Mouse (Mus musculus): ENCODE data around the gene Zfp580.

Gene Zfp580

DNA sequence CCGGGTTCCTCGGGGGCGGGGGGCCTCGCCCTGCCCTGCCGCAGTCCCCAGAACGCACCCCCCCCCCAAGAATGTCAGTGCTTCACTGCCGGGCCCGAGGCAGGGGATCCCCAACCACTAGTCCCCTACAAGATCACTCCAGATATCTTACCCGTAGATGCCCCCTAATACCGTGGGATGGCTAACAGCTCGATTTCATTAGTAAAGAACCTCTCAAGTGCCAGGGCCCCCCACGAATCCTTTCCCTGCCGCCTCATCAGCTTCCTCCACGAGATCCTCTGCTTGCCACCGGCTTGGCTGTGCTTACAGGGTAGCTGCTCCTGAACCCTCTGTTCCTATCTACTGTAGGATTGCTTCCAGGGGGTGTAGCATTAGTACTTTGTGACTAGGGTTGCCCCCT lies 30.7 kb upstream of the Zfp580 start:
- POLR2A ChIA-PET = interaction anchor here in 3 of 4 experiments (0.6 to 16.6 kb wide), 28 partner anchors 5 to 575 kb away, joined by 3 to 280 read pairs (median 6); partner anchors contain the start of genes U2af2 (in 2 of the 3), Ube2s (in 2 of the 3), Zfp784 (in 2 of the 3) and 4632433K11Rik (in 1 of the 3)
- CTCF ChIA-PET = interaction anchor here in 1 of 4 experiments (3.1 kb wide), 1 partner anchor 40 kb away, joined by 12 read pairs; no protein-coding TSS in a partner anchor

DNA sequence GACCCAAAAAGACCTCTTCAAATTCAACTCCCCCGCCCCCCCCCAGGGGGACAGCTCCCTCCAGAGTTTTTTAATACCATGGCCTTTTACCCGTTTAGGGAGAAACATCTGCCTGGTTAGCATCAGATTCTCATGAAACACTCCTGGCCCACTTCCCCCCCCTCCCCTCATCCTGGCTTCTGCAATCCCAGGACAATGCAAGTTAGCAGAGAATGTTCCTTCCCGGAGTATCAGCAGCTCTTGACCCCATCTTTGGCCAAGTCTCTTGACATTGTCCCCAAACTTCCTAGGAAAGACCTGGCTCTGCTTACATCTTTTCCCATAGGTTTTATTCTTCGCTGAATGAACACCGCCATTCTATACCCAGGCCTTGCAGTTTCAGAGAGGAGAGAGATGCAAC lies 30.1 kb upstream of the Zfp580 start:
- POLR2A ChIA-PET = interaction anchor here in 3 of 4 experiments (0.6 to 16.6 kb wide), 23 partner anchors 6 to 576 kb away, joined by 3 to 280 read pairs (median 6); partner anchors contain the start of genes U2af2 (in 2 of the 3), Zfp784 (in 2 of the 3), 4632433K11Rik (in 1 of the 3) and Ccdc106 (in 1 of the 3)
- CTCF ChIA-PET = interaction anchor here in 1 of 4 experiments (0.6 to 3.1 kb wide), 2 partner anchors 11 to 40 kb away, joined by 4 to 12 read pairs; no protein-coding TSS in a partner anchor

DNA sequence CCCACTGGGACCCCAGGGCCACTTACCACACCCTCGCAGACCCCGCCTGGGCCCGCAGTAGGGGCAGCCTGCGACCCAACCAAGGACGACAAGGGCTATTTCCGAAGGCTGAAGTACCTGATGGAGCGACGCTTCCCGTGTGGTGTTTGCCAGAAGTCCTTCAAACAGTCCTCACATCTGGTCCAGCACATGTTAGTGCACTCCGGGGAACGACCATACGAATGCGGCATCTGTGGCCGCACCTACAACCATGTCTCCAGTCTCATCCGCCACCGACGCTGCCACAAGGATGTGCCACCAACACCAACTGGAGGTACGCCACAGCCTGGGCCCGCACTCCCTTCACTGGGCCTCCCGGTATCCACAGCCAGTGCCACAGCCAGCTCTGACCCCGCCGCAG lies 21.8 kb upstream of the Zfp580 start:
- CTCF ChIA-PET = interaction anchor here in 2 of 4 experiments (0.6 to 1.8 kb wide), 2 partner anchors 18 to 48 kb away, joined by 4 to 5 read pairs; no protein-coding TSS in a partner anchor
- POLR2A ChIA-PET = interaction anchor here in 3 of 4 experiments (0.5 to 14.4 kb wide), 16 partner anchors 8 to 337 kb away, joined by 3 to 280 read pairs (median 9); partner anchors contain the start of genes Fiz1 (in 3 of the 3), Gm44973 (in 3 of the 3), Zfp524 (in 3 of the 3) and Ccdc106 (in 2 of the 3)

DNA sequence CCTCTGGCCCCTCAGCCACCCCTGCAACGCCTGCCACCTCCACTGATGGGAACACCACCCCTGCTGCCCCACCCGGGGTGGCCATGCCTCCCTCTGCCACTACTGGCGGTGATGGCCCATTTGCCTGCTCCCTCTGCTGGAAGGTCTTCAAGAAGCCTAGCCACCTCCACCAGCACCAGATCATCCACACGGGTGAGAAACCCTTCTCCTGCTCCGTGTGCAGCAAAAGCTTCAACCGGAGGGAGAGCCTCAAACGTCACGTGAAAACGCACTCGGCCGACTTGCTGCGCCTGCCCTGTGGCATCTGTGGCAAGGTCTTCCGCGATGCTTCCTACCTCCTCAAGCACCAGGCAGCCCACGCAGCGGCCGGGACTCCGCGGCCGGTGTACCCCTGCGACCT lies 21.4 kb upstream of the Zfp580 start:
- POLR2A ChIA-PET = interaction anchor here in 3 of 4 experiments (0.6 to 14.4 kb wide), 18 partner anchors 8 to 337 kb away, joined by 3 to 280 read pairs (median 8); partner anchors contain the start of genes Fiz1 (in 3 of the 3), Gm44973 (in 3 of the 3), Zfp524 (in 3 of the 3) and Ccdc106 (in 2 of the 3)

DNA sequence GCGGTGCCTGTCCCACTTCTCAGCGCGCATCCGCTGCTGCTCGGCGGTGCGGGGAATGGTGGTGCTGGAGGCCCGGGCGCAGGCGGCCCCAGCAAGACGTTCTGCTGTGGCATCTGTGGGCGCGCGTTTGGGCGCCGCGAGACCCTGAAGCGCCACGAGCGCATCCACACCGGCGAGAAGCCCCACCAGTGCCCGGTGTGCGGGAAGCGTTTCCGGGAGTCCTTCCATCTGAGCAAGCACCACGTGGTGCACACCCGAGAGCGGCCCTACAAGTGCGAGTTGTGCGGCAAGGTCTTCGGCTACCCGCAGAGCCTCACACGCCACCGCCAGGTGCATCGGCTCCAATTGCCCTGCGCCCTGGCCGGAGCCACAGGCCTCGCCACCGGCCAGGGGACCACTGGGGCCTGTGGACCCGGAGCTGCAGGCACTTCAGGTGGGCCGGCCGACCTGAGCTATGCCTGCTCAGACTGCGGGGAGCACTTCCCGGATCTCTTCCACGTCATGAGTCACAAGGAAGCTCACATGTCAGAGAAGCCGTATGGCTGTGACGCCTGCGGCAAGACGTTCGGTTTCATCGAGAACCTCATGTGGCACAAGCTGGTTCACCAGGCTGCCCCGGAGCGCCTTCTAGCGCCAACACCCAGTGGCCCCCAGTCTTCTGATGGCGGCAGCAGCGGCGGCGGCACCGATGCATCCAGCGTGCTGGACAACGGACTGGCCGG lies 20.6 kb upstream of the Zfp580 start:
- ChIA-PET CTCF (interaction anchor here in 3 of 4 experiments (0.5 to 1.8 kb wide), 8 partner anchors 15 to 645 kb away, joined by 3 to 7 read pairs (median 3); partner anchors contain the start of genes Zfp524 (in 2 of the 3), Fiz1 (in 1 of the 3) and Gm44973 (in 1 of the 3)), POLR2A (interaction anchor here (0.6 to 14.4 kb wide), 53 partner anchors 8 to 1386 kb away, joined by 3 to 280 read pairs (median 5); partner anchors contain the start of genes Fiz1 (in 3 of the 4), Gm44973 (in 3 of the 4), U2af2 (in 3 of the 4) and Zfp524 (in 3 of the 4))

More for the DNA sequence above, 21.4 kb upstream of the Zfp580 start:
- CTCF ChIA-PET = interaction anchor here in 3 of 4 experiments (0.5 to 1.8 kb wide), 3 partner anchors 17 to 48 kb away, joined by 3 to 5 read pairs (median 4); no protein-coding TSS in a partner anchor

DNA sequence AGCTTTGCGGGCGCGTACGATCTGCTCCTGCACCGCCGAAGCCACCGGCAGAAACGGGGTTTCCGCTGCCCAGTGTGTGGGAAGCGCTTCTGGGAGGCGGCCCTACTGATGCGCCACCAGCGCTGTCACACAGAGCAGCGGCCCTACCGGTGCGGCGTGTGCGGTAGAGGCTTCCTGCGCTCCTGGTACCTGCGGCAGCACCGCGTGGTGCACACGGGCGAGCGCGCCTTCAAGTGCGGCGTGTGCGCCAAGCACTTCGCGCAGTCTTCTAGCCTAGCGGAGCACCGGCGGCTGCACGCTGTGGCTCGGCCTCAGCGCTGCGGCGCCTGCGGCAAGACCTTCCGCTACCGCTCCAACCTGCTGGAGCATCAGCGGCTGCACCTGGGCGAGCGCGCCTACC lies 19.8 kb upstream of the Zfp580 start:
- CTCF ChIA-PET = interaction anchor here (0.6 to 1.8 kb wide), 7 partner anchors 16 to 646 kb away, joined by 3 to 7 read pairs (median 4); partner anchors contain the start of genes Gm44973 (in 1 of the 4) and Zfp524 (in 1 of the 4)
- POLR2A ChIA-PET = interaction anchor here in 3 of 4 experiments (0.6 to 14.4 kb wide), 47 partner anchors 7 to 1386 kb away, joined by 3 to 280 read pairs (median 5); partner anchors contain the start of genes Fiz1 (in 3 of the 3), Gm44973 (in 3 of the 3), U2af2 (in 3 of the 3) and Zfp524 (in 3 of the 3)

DNA sequence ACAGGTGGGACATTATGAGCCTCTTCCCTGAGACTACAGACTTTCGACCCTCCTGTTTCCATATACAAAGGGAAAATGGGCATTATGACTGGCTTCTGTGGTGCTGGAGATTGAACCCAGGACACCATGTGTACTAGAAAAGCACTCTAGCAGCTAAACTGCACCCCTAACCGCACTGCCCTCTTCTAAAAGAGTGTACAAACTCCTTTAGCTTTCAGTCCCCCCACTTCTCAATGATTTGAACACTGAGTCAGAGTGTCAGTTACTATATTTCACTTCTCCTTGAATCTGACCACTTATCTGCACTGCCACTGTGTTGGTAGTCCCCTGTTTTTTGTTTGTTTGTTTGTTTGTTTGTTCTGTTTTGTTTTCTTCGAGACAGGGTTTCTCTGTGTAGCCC lies 17.5 kb upstream of the Zfp580 start, which contains the start of gene 4632433K11Rik:
TSS of gene 4632433K11Rik (plus strand) at position 301 of the 400 bp plus-strand sequence.
- ChIA-PET CTCF (interaction anchor here in 2 of 4 experiments (0.8 to 1.1 kb wide), 2 partner anchors 13 to 27 kb away, joined by 3 to 5 read pairs; no protein-coding TSS in a partner anchor), POLR2A (interaction anchor here in 2 of 4 experiments (0.6 to 14.4 kb wide), 8 partner anchors 13 to 31 kb away, joined by 3 to 280 read pairs (median 4); partner anchors contain the start of genes Ccdc106 (in 2 of the 2), Fiz1 (in 2 of the 2), Gm44973 (in 2 of the 2) and Zfp524 (in 2 of the 2))

DNA sequence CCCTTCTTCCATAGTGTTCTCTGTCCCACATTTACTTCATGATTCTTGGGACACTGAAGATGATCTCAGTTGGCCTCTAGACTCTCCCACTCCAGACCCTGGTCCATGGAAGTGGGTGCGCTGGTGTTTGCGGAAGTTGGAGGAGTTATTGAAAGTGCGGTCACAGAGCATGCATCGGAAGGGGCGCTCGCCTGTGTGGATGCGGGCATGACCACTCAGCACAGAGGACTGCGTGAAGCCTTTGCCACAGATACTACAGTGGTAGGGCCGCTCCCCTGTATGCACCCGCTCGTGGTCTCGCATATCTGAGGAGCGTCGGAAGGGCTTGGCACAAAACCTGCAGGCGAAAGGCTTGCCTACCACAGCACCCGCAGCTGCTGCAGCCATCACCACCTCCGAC lies 15.7 kb upstream of the Zfp580 start:
- ChIA-PET POLR2A (interaction anchor here in 1 of 4 experiments (1.1 kb wide), 1 partner anchor 16 kb away, joined by 3 read pairs; the partner anchor contains the start of gene Zfp580), CTCF (no interaction called here)

DNA sequence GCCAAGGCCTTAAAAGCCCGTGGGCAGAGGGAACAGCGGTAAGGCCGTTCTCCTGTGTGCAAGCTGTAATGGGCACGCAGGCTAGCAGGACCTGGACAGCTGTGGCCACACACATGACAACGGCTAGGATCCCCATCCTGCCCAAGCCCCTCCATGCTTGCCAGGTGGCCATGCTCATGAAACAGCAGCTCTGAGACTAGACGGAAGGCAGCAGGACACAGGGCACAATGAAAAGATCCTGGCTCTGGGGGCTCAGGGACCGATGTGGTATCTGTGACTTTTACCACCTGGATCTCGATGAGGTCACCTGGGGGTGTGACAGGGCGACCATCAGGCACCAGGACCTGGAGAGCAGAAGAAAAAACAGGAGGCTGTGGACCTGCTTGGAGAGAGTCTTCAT lies 15.2 kb upstream of the Zfp580 start:
- POLR2A ChIA-PET = interaction anchor here in 2 of 4 experiments (0.6 to 1.1 kb wide), 2 partner anchors 15 to 336 kb away, joined by 3 read pairs; partner anchors contain the start of gene Zfp580 (in 1 of the 2)

DNA sequence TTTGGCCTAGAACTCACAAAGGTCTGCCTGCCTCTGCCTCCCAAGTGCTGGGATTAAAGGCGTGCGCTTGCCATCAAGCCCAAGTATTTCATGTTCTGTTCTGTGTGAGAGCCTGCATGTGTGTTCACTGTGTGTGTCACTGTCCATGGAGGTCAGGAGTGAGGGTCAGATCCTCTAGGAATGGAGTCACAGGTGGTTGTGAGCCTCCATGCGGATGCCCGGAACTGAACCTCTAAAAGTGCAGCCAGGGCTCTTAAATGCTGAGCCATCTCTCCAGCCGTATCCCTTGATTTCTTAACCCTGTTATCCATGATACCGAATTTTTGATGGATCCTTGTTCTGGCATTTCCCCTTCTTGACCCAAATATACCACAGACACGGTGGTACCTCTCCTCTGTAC lies 14.3 kb upstream of the Zfp580 start:
- ChIA-PET CTCF (no interaction called here), POLR2A (interaction anchor here in 2 of 4 experiments (1.3 to 2.8 kb wide), 13 partner anchors 8 to 284 kb away, joined by 3 to 105 read pairs (median 13); partner anchors contain the start of genes Fiz1 (in 2 of the 2), Gm44973 (in 2 of the 2), Zfp524 (in 2 of the 2) and Ccdc106 (in 1 of the 2))

More for the DNA sequence above, 15.2 kb upstream of the Zfp580 start:
- CTCF ChIA-PET = no interaction called here

DNA sequence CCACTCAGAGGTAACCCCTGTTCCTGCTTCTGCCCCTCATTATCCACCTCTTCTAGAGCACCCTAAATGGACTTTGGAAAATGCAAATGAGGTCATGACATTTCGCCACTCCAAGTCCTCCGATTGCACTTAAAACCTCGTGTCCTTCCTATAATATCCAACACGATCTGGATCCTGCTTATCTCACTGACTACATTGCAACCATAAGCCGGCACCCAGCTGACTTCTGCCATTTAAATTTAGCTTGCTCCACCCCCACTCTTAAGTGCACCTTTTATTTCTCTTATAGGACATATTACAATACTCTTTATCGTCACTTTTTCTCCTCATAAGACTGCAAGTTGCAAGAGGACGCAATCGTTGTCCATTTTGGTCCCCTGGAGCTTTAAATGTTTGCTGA lies 13.9 kb upstream of the Zfp580 start:
- ChIA-PET POLR2A (interaction anchor here (0.6 to 2.8 kb wide), 50 partner anchors 8 to 1345 kb away, joined by 3 to 105 read pairs (median 6); partner anchors contain the start of genes Fiz1 (in 3 of the 4), Gm44973 (in 3 of the 4), Rpl28 (in 3 of the 4) and Zfp524 (in 3 of the 4)), CTCF (interaction anchor here in 3 of 4 experiments (0.7 to 2.0 kb wide), 10 partner anchors 10 to 498 kb away, joined by 3 to 12 read pairs (median 3); partner anchors contain the start of genes Gm44973 (in 1 of the 3) and Zfp580 (in 1 of the 3))

DNA sequence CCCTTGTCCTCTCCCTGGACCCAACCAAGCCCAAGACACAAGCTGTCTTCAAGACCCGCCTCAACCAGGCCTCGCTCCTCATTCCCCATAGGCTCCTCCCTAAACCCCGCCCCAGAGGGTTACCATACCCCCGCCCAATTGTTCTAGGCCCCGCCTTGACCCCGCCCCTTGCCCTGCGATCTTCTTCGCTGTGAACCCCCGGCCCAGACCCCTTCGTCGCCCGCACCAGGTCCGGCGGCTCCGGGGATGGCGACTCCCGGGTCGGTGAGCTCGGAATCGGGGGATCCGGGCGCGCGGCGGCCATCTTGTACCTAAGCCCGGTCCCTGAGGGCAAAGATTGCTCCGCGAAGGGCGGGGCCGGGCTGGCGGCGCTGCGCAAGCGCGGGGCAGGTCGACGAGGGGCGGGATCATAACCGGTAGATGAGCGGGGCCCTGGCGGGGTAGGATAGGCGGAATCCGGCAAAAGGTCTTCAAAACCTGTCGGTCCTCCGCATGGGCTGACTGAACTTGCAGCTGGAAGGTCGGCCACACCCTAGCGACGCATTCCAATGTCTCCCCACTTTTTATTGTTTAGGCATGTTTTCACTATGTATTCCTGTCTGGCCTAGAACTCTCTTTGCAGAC lies 13.1 kb upstream of the Zfp580 start, which contains the start of gene Zfp784:
TSS of gene Zfp784 (minus strand) at position 338 of the 624 bp plus-strand sequence.
- POLR2A ChIA-PET = interaction anchor here (0.6 to 2.8 kb wide), 65 partner anchors 7 to 1345 kb away, joined by 3 to 105 read pairs (median 5); partner anchors contain the start of genes Fiz1 (in 3 of the 4), Gm44973 (in 3 of the 4), Rpl28 (in 3 of the 4) and Zfp524 (in 3 of the 4)
- CTCF ChIA-PET = interaction anchor here in 3 of 4 experiments (0.6 to 2.0 kb wide), 14 partner anchors 9 to 594 kb away, joined by 3 to 12 read pairs (median 3); partner anchors contain the start of genes Gm44973 (in 1 of the 3) and Zfp580 (in 1 of the 3)

DNA sequence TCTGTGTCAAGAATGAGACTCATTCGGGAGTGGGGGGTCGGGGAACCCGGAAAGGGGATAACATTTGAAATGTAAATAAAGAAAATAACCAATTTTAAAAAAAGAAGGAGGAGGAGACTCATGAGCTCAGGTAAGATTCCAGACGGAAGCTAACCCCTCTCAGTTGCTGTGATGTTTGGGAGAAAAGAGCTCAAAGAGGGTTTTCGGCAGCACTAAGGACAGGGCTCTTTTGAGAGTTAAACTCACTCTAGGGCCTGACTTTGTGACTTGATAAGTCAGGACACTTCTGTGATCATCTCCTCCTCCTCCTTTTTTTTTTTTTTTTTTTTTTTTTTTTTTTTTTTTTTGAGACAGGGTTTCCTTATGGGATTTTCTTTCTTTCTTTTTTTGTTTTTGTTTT lies 12.4 kb upstream of the Zfp580 start:
- CTCF ChIA-PET = interaction anchor here in 3 of 4 experiments (0.6 to 2.0 kb wide), 8 partner anchors 9 to 499 kb away, joined by 3 to 12 read pairs (median 4); partner anchors contain the start of gene Gm44973 (in 1 of the 3)
- POLR2A ChIA-PET = interaction anchor here in 3 of 4 experiments (0.6 to 2.8 kb wide), 42 partner anchors 8 to 512 kb away, joined by 3 to 105 read pairs (median 6); partner anchors contain the start of genes Zfp580 (in 3 of the 3), Ccdc106 (in 2 of the 3), Fiz1 (in 2 of the 3) and Gm44973 (in 2 of the 3)

DNA sequence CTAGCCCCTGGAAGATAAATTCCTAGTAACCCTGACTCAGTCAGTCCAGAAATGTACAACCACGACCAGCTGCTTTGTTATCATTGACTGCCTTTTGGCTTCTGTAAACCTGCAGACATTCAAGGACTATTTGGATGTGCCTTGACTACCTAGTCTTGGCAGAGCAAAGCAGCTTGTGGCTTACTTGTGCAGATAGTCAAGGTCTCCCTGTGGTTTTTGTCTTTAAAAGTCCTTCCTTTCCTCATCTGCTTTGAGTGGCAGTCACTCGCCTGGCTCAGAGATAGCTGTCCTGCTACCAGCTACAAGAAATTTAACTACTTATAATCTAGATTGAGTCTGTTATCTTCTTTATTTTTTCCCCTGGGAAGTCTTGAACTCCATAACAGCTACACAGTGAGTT lies 6.4 kb upstream of the Zfp580 start:
- ChIA-PET POLR2A (no interaction called here), CTCF (no interaction called here)

DNA sequence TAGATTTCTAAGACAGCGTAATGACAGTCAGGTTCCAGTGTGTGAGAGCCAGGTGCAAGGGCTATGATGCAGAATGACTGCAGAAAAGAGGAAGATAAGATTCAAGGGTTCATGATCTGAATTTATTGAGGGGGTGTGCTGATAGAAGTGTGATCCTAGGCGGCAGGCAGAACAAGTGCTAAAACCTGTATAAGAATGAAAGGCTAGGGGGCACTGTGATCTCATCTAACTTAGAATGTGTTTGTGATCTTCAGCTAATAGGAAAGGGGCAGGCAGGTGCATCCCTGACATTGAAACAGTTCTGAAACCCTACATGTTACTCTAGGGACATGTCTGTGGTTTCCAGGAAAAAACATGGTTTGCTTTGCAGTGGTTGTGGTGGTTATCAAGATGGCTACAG lies 5.2 kb upstream of the Zfp580 start:
- ChIA-PET POLR2A (interaction anchor here in 1 of 4 experiments (1.0 to 2.2 kb wide), 6 partner anchors 8 to 233 kb away, joined by 3 to 11 read pairs (median 5); partner anchors contain the start of genes 4632433K11Rik, Fiz1, Gm44973 and Ube2s), CTCF (interaction anchor here in 2 of 4 experiments (0.7 to 1.4 kb wide), 6 partner anchors 15 to 1081 kb away, joined by 3 to 4 read pairs (median 3); partner anchors contain the start of genes Gm44973 (in 1 of the 2) and U2af2 (in 1 of the 2))

DNA sequence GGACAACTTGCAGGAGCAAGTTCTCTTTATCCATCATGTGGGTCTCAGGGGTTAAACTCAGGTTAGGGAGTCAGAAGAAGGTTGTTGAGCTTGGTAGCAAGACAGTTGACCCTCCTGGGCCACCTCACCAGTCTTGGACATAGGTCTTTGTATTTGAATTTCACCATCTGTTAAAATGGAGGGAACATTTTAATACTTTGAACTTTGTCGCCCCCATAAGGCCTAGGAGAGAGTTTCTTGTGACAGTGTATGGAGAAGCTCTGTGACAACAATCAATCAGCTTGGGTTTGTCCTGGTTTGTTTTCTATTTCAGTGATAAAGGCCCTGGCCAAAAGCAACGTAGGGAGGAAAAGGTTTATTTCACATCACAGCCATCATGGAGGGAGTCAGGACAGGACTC lies 4.0 kb upstream of the Zfp580 start:
- CTCF ChIA-PET = interaction anchor here (0.6 to 1.4 kb wide), 18 partner anchors 9 to 122 kb away, joined by 3 to 12 read pairs (median 4); partner anchors contain the start of genes Zfp784 (in 2 of the 4), 4632433K11Rik (in 1 of the 4), Fiz1 (in 1 of the 4) and Gm44973 (in 1 of the 4)
- POLR2A ChIA-PET = interaction anchor here in 3 of 4 experiments (0.6 to 2.2 kb wide), 11 partner anchors 8 to 135 kb away, joined by 3 to 11 read pairs (median 4); partner anchors contain the start of genes 4632433K11Rik (in 1 of the 3), Fiz1 (in 1 of the 3), Gm44973 (in 1 of the 3) and Zfp524 (in 1 of the 3)
